Mouse (Mus musculus) spleen, adult 10 weeks (tissue): ENCODE results near the gene Tmem218. TPM values are rescaled to one million over a fixed set of nuclear protein-coding genes. Genes with fewer than 3 reads are reported as not detected.

ENCODE experiments used
- polyA plus RNA-seq: library from polyadenylated mRNA; stranded (reverse); fragments of 350-450 nt; fragmentation: Illumina TruSeq; extraction: RNeasy Lipid Tissue Mini Kit (QIAGEN cat#74804); gene quantifications from one replicate; pipeline ENCODE4 v1.2.3, GENCODE M21; 2015; ENCODE audit warnings: low replicate concordance; ENCODE audit not compliant: insufficient read depth

Gene Tmem218
- polyA plus RNA-seq, result 3.7 TPM

GRCm38 (mm10) chr9:37207929-37208411 is at the start of gene Tmem218:
Gene Tmem218 (plus strand): TSS chr9:37208223.

GRCm38 (mm10) chr9:37255149-37255888 is 47.3 kb downstream of the Tmem218 start, which contains the start of gene Slc37a2:
Gene Slc37a2 (minus strand): TSS chr9:37255738.

Other genes starting within 250 kb of the Tmem218 start
- gene Pknox2, start 60.8 kb upstream of the Tmem218 start, polyA plus RNA-seq, result 3.1 TPM
- gene Slc37a2, start 47.5 kb downstream of the Tmem218 start, polyA plus RNA-seq, result 26.9 TPM
- gene Ccdc15, start 140.2 kb downstream of the Tmem218 start, polyA plus RNA-seq, result 8.6 TPM
- not detected for gene Hepacam, start 159.1 kb downstream of the Tmem218 start, polyA plus RNA-seq
- 5.1 TPM for gene Robo4, start 193.7 kb downstream of the Tmem218 start, polyA plus RNA-seq
- not detected for gene Robo3, start 225.0 kb downstream of the Tmem218 start, polyA plus RNA-seq